Mouse (Mus musculus) lung, postnatal 4 days (tissue): Measurements from ENCODE around the gene As3mt.
"Not testable (repeated sequence)": the region's sequence is repeated elsewhere in the genome, so short reads cannot be mapped to it uniquely, and the experiment has no call there.

Experiments
- DNase-seq, 2 experiments: peaks; one replicate each; pipeline ENCODE4 v3.0.0; 2021

The As3mt gene

GRCm38 (mm10) chr19:46756221-46756620 lies 49.0 kb downstream of the As3mt start:
- no peak for DNase-seq

- no peak for DNase-seq
Observed at GRCm38 (mm10) chr19:46759096-46759495, 51.8 kb downstream of the As3mt start.

GRCm38 (mm10) chr19:46759909-46760308 lies 52.7 kb downstream of the As3mt start:
- not testable (repeated sequence) for DNase-seq

- DNase-seq, result peak; percentile 87 to 89
Observed at GRCm38 (mm10) chr19:46760375-46761160, 53.3 kb downstream of the As3mt start.

GRCm38 (mm10) chr19:46761247-46761946 lies 54.1 kb downstream of the As3mt start, which contains the start of gene Cnnm2:
Cnnm2 (plus strand) TSS chr19:46761596.
- peak; percentile 100 for DNase-seq

GRCm38 (mm10) chr19:46761971-46762290 lies 54.7 kb downstream of the As3mt start:
- DNase-seq, result no peak

GRCm38 (mm10) chr19:46762291-46762991 lies 55.2 kb downstream of the As3mt start:
- peak; percentile 25 to 33 for DNase-seq

- DNase-seq, result no peak
Observed at GRCm38 (mm10) chr19:46762992-46763342, 55.7 kb downstream of the As3mt start.

- DNase-seq, result no peak
Observed at GRCm38 (mm10) chr19:46763356-46763755, 56.1 kb downstream of the As3mt start.

- no peak for DNase-seq
Observed at GRCm38 (mm10) chr19:46763932-46764762, 56.9 kb downstream of the As3mt start.

- no peak for DNase-seq
Observed at GRCm38 (mm10) chr19:46764763-46765117, 57.5 kb downstream of the As3mt start.

- DNase-seq, result no peak
Observed at GRCm38 (mm10) chr19:46766125-46766524, 58.9 kb downstream of the As3mt start.

- DNase-seq, result no peak
Observed at GRCm38 (mm10) chr19:46769759-46770158, 62.5 kb downstream of the As3mt start.

- DNase-seq, result no peak
Observed at GRCm38 (mm10) chr19:46771801-46772200, 64.5 kb downstream of the As3mt start.

- no peak for DNase-seq
Observed at GRCm38 (mm10) chr19:46776391-46776790, 69.1 kb downstream of the As3mt start.

GRCm38 (mm10) chr19:46776850-46777249 lies 69.6 kb downstream of the As3mt start:
- no peak for DNase-seq

- DNase-seq, result no peak
Observed at GRCm38 (mm10) chr19:46777928-46778680, 70.8 kb downstream of the As3mt start.

- DNase-seq, result not testable (repeated sequence)
Observed at GRCm38 (mm10) chr19:46779130-46779529, 71.9 kb downstream of the As3mt start.

- DNase-seq, result no peak
Observed at GRCm38 (mm10) chr19:46784038-46784437, 76.8 kb downstream of the As3mt start.

GRCm38 (mm10) chr19:46784502-46784901 lies 77.2 kb downstream of the As3mt start:
- DNase-seq, result no peak

GRCm38 (mm10) chr19:46785633-46786032 lies 78.4 kb downstream of the As3mt start:
- DNase-seq, result no peak

GRCm38 (mm10) chr19:46789782-46790181 lies 82.5 kb downstream of the As3mt start:
- no peak for DNase-seq
